Mouse (Mus musculus) liver, embryonic 14.5 days (tissue): ENCODE results near the gene Gm10663. TPM values are rescaled to one million over a fixed set of nuclear protein-coding genes. Genes with fewer than 3 reads are reported as not detected.

Experiments
- ATAC-seq: fragments of 200-750 bp; cut with Nextera tagmentation; 2 replicates; pipeline ENCODE4 v1.8.0; 2017; ENCODE audit warnings: moderate number of reproducible peaks, mild to moderate bottlenecking, moderate library complexity; ENCODE audit not compliant: insufficient read depth
- DNase-seq, 3 experiments: peaks; one replicate each; pipeline ENCODE4 v3.0.0-alpha.2; 2012 to 2013; ENCODE audit warnings: low read depth in 3 of 3, low spot score in 3 of 3
- H3K27ac ChIP-seq: fragments of 300-500 bp; sonication (generic); 2 replicates; pipeline ENCODE4 v1.5.1; 2014; ENCODE audit warnings: moderate library complexity, mild to moderate bottlenecking, control low read depth, inconsistent platforms
- H3K27me3 ChIP-seq: fragments of 300-500 bp; sonication (generic); 2 replicates; pipeline ENCODE4 v1.6.1; 2014; ENCODE audit warnings: mild to moderate bottlenecking, low read length, moderate library complexity; ENCODE audit not compliant: control insufficient read depth, insufficient read depth
- H3K36me3 ChIP-seq: fragments of 300-500 bp; sonication (generic); replicated peaks from 2 replicates; pipeline ENCODE4 v1.6.1; 2014; ENCODE audit warnings: low read depth; ENCODE audit not compliant: control insufficient read depth, insufficient read depth
- H3K4me1 ChIP-seq, 2 experiments: fragments of 200-500 bp in 1 of 2; fragments of 300-500 bp in 1 of 2; sonication (generic) in 1 of 2; replicated peaks; 2 replicates each; pipeline ENCODE4 v1.6.1; 2012 to 2014; ENCODE audit warnings: antibody characterized with exemption in 1 of 2, inconsistent platforms in 1 of 2, low read length in 1 of 2; ENCODE audit not compliant: control insufficient read depth in 2 of 2, insufficient read depth in 2 of 2
- H3K4me2 ChIP-seq: fragments of 300-500 bp; sonication (generic); 2 replicates; pipeline ENCODE4 v1.6.1; 2014; ENCODE audit warnings: low read depth, mild to moderate bottlenecking, control low read depth, moderate library complexity
- H3K4me3 ChIP-seq, 2 experiments: fragments of 200-500 bp in 1 of 2; fragments of 300-500 bp in 1 of 2; sonication (generic) in 1 of 2; 2 replicates each; pipeline ENCODE4 v1.5.1; 2012 to 2014; ENCODE audit warnings: low read depth in 2 of 2, low read length in 2 of 2, mild to moderate bottlenecking in 2 of 2, control low read depth in 1 of 2, inconsistent platforms in 1 of 2, moderate library complexity in 1 of 2; ENCODE audit not compliant: insufficient read depth in 1 of 2
- H3K9ac ChIP-seq: fragments of 300-500 bp; sonication (generic); replicated peaks from 2 replicates; pipeline ENCODE4 v1.6.1; 2014; ENCODE audit warnings: mild to moderate bottlenecking, control low read depth, moderate library complexity
- H3K9me3 ChIP-seq: fragments of 300-500 bp; sonication (generic); 2 replicates; pipeline ENCODE4 v1.6.1; 2016; ENCODE audit warnings: low read length, mixed read lengths; ENCODE audit not compliant: control insufficient read depth
- CTCF ChIP-seq: IDR thresholded peaks from 2 replicates; pipeline ENCODE4 v1.5.1; 2016; ENCODE audit warnings: antibody characterized with exemption, low read depth, control low read depth
- EP300 ChIP-seq: IDR thresholded peaks from 2 replicates; pipeline ENCODE4 v1.6.1; 2016; ENCODE audit warnings: antibody characterized with exemption, low read depth
- WGBS: fragments of 180-500 bp; shearing (Covaris S2); extraction: QIAGEN DNeasy Blood & Tissue Kit; methylation state at CpG from one replicate; pipeline ENCODE4 v1.1.7; 2014; ENCODE audit not compliant: insufficient replicate concordance; 5-methylcytosine and 5-hydroxymethylcytosine counted together
- polyA plus RNA-seq, 2 experiments: library from polyadenylated mRNA; depleted of rRNA in 1 of 2; stranded (reverse) in 1 of 2; unstranded in 1 of 2; fragments of >200 nt; fragmentation: Nextera tagmentation in 1 of 2; extraction: Ambion mirVana in 1 of 2; gene quantifications; 2 replicates each; pipeline versions ENCODE4 v1.2.1 to v1.2.3; 2012 to 2014

The Gm10663 gene
- polyA plus RNA-seq, 2 experiments: not detected

DNA sequence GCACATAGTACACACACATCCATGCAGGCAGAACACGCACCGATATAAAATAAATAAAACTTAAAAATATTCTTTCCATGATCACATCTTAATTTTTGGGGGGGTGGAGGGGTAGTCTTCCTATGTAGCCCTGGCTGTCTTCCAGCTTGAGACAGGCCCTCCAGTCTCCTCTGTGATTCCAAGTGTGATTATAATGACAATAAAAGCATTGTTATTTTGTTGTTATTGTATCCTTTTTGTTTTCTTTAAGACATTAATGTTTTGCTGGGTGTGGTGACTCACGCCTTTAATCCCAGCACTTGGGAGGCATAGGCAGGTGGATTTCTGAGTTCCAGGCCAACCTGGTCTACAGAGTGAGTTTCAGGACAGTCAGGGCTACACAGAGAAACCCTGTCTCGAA is 27.0 kb upstream of the Gm10663 start:
- no peak overlapping the region for H3K4me3 ChIP-seq
- H3K27me3 ChIP-seq: no peaks in the 10 kb centered on the region
- H3K36me3 ChIP-seq: no peaks in the 10 kb centered on the region
- no peak overlapping the region for H3K9ac ChIP-seq
- DNase-seq (no peak), ATAC-seq (no peak)
- TF ChIP-seq EP300 (no peak), CTCF (no peak)
- H3K9me3 ChIP-seq: no peaks in the 10 kb centered on the region
- H3K4me1 ChIP-seq: 0 out of 4 replicates have a peak, but pooled peaks cover 0 to 2% of the 10 kb centered on the region in 2 experiments
- no peak overlapping the region for H3K27ac ChIP-seq
- H3K4me2 ChIP-seq: no peak overlapping the region
- 62% methylated on average over 4 of the region's 4 CpGs for WGBS

DNA sequence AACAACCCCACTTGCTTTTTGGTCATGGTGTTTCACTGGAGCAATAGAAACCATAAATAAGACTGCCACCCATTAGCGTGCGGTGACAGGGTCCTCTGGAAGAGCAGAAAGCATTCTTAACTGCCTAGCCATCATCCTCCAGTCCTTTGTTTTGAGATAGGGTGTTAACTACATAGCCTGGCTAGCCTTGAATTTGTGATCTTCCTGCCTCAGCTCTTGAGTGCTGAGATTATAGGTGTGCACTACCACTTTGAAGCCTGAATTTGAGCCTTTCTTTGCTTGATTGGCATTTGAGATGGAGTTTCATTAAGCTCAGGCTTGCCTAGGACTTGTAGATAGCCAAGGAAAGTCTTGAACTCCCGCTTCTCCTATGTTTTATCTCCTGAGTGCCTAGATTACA is 21.3 kb upstream of the Gm10663 start:
- no peak for ATAC-seq
- WGBS: 57% methylated on average over 3 of the region's 3 CpGs

DNA sequence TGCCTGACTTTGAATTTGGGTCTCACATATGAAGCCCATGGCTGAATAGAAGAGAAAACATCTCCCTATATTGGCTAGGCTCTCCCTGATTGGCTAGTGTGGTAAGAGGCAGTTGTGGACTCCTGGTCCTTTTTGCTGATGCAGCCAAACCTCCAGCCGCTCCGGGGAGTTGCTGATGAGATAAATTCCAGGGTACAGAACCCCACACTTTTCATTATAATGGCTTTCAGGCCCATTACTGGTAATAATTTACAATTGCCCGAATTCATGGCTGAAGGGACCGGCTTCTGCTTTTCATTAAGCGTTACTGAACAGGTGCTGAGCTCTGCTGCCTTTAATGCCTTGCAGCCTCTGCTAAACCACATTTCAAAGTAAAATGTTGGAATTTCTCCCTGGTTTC is 20.9 kb upstream of the Gm10663 start:
- Histone ChIP-seq H3K4me1 (no peaks in the 10 kb centered on the region), H3K27ac (no peak overlapping the region), H3K36me3 (no peaks in the 10 kb centered on the region), H3K27me3 (no peaks in the 10 kb centered on the region), H3K9me3 (no peaks in the 10 kb centered on the region), H3K4me3 (no peak overlapping the region), H3K4me2 (no peak overlapping the region), H3K9ac (no peak overlapping the region)
- WGBS: 65% methylated on average over 5 of the region's 5 CpGs
- ATAC-seq (no peak), DNase-seq (no peak)
- TF ChIP-seq CTCF: no peak
- no peak for TF ChIP-seq EP300

More for the DNA sequence above, 21.3 kb upstream of the Gm10663 start:
- H3K4me1 ChIP-seq: no peaks in the 10 kb centered on the region
- no peak for DNase-seq
- TF ChIP-seq EP300: no peak
- no peak for TF ChIP-seq CTCF
- H3K36me3 ChIP-seq: no peaks in the 10 kb centered on the region
- no peaks in the 10 kb centered on the region for H3K9me3 ChIP-seq
- H3K4me3 ChIP-seq: no peak overlapping the region
- H3K27ac ChIP-seq: no peak overlapping the region
- H3K27me3 ChIP-seq: no peaks in the 10 kb centered on the region
- H3K4me2 ChIP-seq: no peak overlapping the region
- no peak overlapping the region for H3K9ac ChIP-seq

DNA sequence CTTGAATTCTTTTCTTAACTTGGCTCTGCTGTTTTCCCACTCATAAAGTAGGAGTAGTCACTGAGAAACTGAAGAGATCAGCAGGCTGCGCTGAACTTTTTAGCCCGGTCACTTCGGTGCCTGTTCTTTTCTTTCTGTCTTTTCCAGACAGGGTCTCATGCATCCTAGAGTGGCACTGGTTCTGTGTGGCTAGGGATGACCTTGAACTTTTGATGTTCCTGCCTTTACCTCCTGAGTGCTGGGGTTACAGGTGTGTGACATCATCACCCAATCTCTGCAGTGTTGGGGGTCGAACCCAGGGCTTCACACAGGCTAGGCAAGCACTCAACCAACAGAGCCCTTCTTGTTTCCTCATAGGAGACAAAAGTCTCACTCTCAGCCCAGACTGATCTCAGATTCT is 18.1 kb upstream of the Gm10663 start:
- TF ChIP-seq CTCF (no peak), EP300 (no peak)
- Histone ChIP-seq H3K4me2 (no peak overlapping the region), H3K36me3 (no peaks in the 10 kb centered on the region), H3K27ac (no peak overlapping the region), H3K27me3 (no peaks in the 10 kb centered on the region), H3K9ac (no peak overlapping the region), H3K4me1 (no peaks in the 10 kb centered on the region), H3K4me3 (no peak overlapping the region), H3K9me3 (no peaks in the 10 kb centered on the region)
- no peak for DNase-seq
- 58% methylated on average over 4 of the region's 4 CpGs for WGBS
- no peak for ATAC-seq

DNA sequence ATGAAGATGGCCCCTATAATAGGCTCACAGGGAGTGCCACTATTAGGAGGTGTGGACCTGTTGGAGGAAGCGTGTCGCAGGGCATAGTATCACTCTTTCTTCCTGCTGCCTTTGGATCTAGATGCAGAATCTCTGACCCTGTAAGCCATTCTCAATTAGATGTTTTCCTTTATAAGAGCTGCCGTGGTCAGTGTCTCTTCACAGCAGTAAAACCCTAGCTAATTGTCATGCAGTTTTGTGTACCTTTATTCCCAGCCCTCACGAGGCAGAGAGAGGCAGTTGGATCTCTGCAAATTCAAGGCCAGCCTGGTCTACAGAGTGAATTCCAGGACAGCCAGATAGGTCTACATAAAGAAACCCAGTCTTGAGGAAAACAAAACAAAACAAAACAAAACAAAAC is 12.6 kb upstream of the Gm10663 start:
- Histone ChIP-seq H3K9me3 (no peaks in the 10 kb centered on the region), H3K36me3 (no peaks in the 10 kb centered on the region), H3K4me3 (no peak overlapping the region), H3K9ac (no peak overlapping the region), H3K27ac (no peak overlapping the region), H3K4me1 (no peaks in the 10 kb centered on the region), H3K27me3 (no peaks in the 10 kb centered on the region), H3K4me2 (no peak overlapping the region)
- ATAC-seq (no peak), DNase-seq (no peak)
- 55% methylated on average over 4 of the region's 4 CpGs for WGBS
- no peak for TF ChIP-seq EP300
- TF ChIP-seq CTCF: no peak
